In genomic region chr14:18300676-18301075, GRCm38 (mm10) we compare ENCODE assay signal across 17 mouse cellular contexts. TPM values are rescaled to one million over a fixed set of nuclear protein-coding genes. Genes with fewer than 3 reads are reported as not detected.
A peak's percentile ranks its signal among the peaks of the same experiment; 100 is the strongest.
DNase-seq lines count a peak whose midpoint lies in the region; ATAC-seq and TF ChIP-seq lines count a peak whose summit lies in the region.
"Had no signal": no experiment of that assay in that cellular context is flagged by ENCODE, and none has a peak within 500 bp of the region (broad histone marks: within the 10 kb centered on the region; RNA-seq: fewer than 3 reads in every experiment).

No protein-coding gene starts in this region.

- peaks cover 6% of the 10 kb centered on the region for H3K27me3 ChIP-seq in heart, embryonic 12.5 days (replicated peaks)
- H3K27me3 ChIP-seq in liver, embryonic 14.5 days (ENCODE audit: control insufficient read depth, insufficient read depth, low read length): no peaks in the 10 kb centered on the region
- no peaks in the 10 kb centered on the region for H3K27me3 ChIP-seq in liver, embryonic 11.5 days (replicated peaks; ENCODE audit: control insufficient read depth, insufficient read depth, low read length)

- in situ Hi-C loops in ES-E14 (cut with MboI; ENCODE audit: low sequenced_read_pairs in 2 of 2, unreplicated experiment in 2 of 2): no loop called here

- DNase-seq in heart, adult 11 months: peak; percentile 45
- DNase-seq in liver, embryonic 14.5 days (ENCODE audit: low read depth in 3 of 3, low spot score in 3 of 3): no peak
- no peak for DNase-seq in liver, embryonic 11.5 days (ENCODE audit: low spot score)
- DNase-seq in ES-E14 (ENCODE audit: low read depth, low spot score): peak; percentile 16
- DNase-seq in adrenal gland, postnatal 14 days: no peak
- no peak for DNase-seq in Muller cell, postnatal 12 days (ENCODE audit: inconsistent ontology term)
- DNase-seq: cerebellum, adult 9-10 months; gastrocnemius, postnatal 14 days; kidney, adult 2 months; lung, embryonic 14.5 days; thymus, adult 2 months had no signal

- no peak for ATAC-seq in heart, embryonic 12.5 days (ENCODE audit: insufficient number of reproducible peaks, low FRiP score)
- ATAC-seq in liver, embryonic 14.5 days (ENCODE audit: insufficient read depth): no peak
- no peak for ATAC-seq in liver, embryonic 11.5 days (replicated peaks; ENCODE audit: low FRiP score)
- 0 out of 2 replicates have a peak, but pooled peaks have one; percentile 27 for ATAC-seq in megakaryocyte progenitor cell, adult 5-6 weeks (replicated peaks; ENCODE audit: poor library complexity)
- ATAC-seq: forebrain, embryonic 16.5 days had no signal

- peak; percentile 36; the same call in 1 of the 2 replicates for TF ChIP-seq CTCF in liver, embryonic 14.5 days (IDR thresholded peaks at IDR 0.05; ENCODE audit: low read depth)

- no peak overlapping the region for H3K9ac ChIP-seq in heart, embryonic 12.5 days
- H3K9ac ChIP-seq in liver, embryonic 14.5 days (replicated peaks): no peak overlapping the region
- no peak overlapping the region for H3K9ac ChIP-seq in liver, embryonic 11.5 days (ENCODE audit: low read depth, low read length)
- H3K9ac ChIP-seq in ES-E14 (ENCODE audit: insufficient read depth, low read depth, low read length, poor library complexity, severe bottlenecking): no peak overlapping the region
- H3K9ac ChIP-seq: lung, embryonic 14.5 days had no signal

- no peak overlapping the region for H3K27ac ChIP-seq in heart, embryonic 12.5 days (ENCODE audit: poor library complexity, severe bottlenecking)
- no peak overlapping the region for H3K27ac ChIP-seq in liver, embryonic 14.5 days
- H3K27ac ChIP-seq in liver, embryonic 11.5 days (ENCODE audit: low read depth, low read length): no peak overlapping the region
- H3K27ac ChIP-seq in ES-E14 (ENCODE audit: insufficient read depth, low read depth, low read length, poor library complexity, severe bottlenecking): no peak overlapping the region
- H3K27ac ChIP-seq: hindbrain, embryonic 10.5 days; midbrain, embryonic 10.5 days had no signal

- H3K4me3 ChIP-seq in heart, embryonic 12.5 days: no peak overlapping the region
- H3K4me3 ChIP-seq in liver, embryonic 14.5 days (ENCODE audit: insufficient read depth in 1 of 2, low read depth in 2 of 2, low read length in 2 of 2): no peak overlapping the region
- H3K4me3 ChIP-seq in liver, embryonic 11.5 days (ENCODE audit: low read depth, low read length): no peak overlapping the region
- H3K4me3 ChIP-seq in ES-E14 (ENCODE audit: insufficient read depth in 1 of 2, low read depth in 1 of 2, low read length in 2 of 2, poor library complexity in 1 of 2, severe bottlenecking in 1 of 2): no peak overlapping the region
- H3K4me3 ChIP-seq: hindbrain, embryonic 10.5 days; midbrain, embryonic 10.5 days; myocyte had no signal

- H3K4me2 ChIP-seq in heart, embryonic 12.5 days: no peak overlapping the region
- H3K4me2 ChIP-seq in liver, embryonic 14.5 days (ENCODE audit: low read depth): no peak overlapping the region
- H3K4me2 ChIP-seq in liver, embryonic 11.5 days: no peak overlapping the region
- H3K4me2 ChIP-seq: lung, embryonic 14.5 days had no signal

- H3K4me1 ChIP-seq in heart, embryonic 12.5 days (replicated peaks): peaks cover 28% of the 10 kb centered on the region
- H3K4me1 ChIP-seq in liver, embryonic 14.5 days (replicated peaks; ENCODE audit: control insufficient read depth in 2 of 2, insufficient read depth in 2 of 2, low read length in 1 of 2): no peaks in the 10 kb centered on the region
- H3K4me1 ChIP-seq in liver, embryonic 11.5 days (replicated peaks; ENCODE audit: control insufficient read depth, insufficient read depth, low read length): no peaks in the 10 kb centered on the region; the same call in 1 of the 2 replicates
- H3K4me1 ChIP-seq in ES-E14 (ENCODE audit: control insufficient read depth in 2 of 2, insufficient read depth in 2 of 2, low read length in 2 of 2, poor library complexity in 1 of 2): no peaks in the 10 kb centered on the region
- H3K4me1 ChIP-seq: hindbrain, embryonic 10.5 days; midbrain, embryonic 10.5 days had no signal

- H3K9me3 ChIP-seq in heart, embryonic 12.5 days (replicated peaks): 0 out of 2 replicates have a peak, but pooled peaks cover 2% of the 10 kb centered on the region
- no peaks in the 10 kb centered on the region for H3K9me3 ChIP-seq in liver, embryonic 14.5 days (ENCODE audit: control insufficient read depth, low read length)
- H3K9me3 ChIP-seq in liver, embryonic 11.5 days (ENCODE audit: control insufficient read depth, low read length): no peaks in the 10 kb centered on the region
- H3K9me3 ChIP-seq in ES-E14 (ENCODE audit: control insufficient read depth, insufficient read depth, low read depth, low read length): no peaks in the 10 kb centered on the region
- H3K9me3 ChIP-seq: hindbrain, embryonic 10.5 days; midbrain, embryonic 10.5 days had no signal

- WGBS in heart, embryonic 12.5 days: 86% methylated on average over 2 of the region's 2 CpGs
- WGBS in liver, embryonic 14.5 days (ENCODE audit: insufficient replicate concordance): 69% methylated on average over 2 of the region's 2 CpGs
- WGBS in liver, embryonic 11.5 days: 91% methylated on average over 2 of the region's 2 CpGs

- H3K36me3 ChIP-seq in heart, embryonic 12.5 days: peaks cover 7% of the 10 kb centered on the region; the same call in 1 of the 2 replicates
- H3K36me3 ChIP-seq in liver, embryonic 14.5 days (replicated peaks; ENCODE audit: control insufficient read depth, insufficient read depth, low read depth): no peaks in the 10 kb centered on the region
- H3K36me3 ChIP-seq in liver, embryonic 11.5 days (ENCODE audit: control insufficient read depth, insufficient read depth, low read length): no peaks in the 10 kb centered on the region
- no peaks in the 10 kb centered on the region for H3K36me3 ChIP-seq in ES-E14 (ENCODE audit: control insufficient read depth, insufficient read depth, low read length, poor library complexity, severe bottlenecking)

- no peak for TF ChIP-seq EP300 in liver, embryonic 14.5 days (IDR thresholded peaks at IDR 0.05; ENCODE audit: low read depth)

TF ChIP-seq in ES-E14, 5 proteins besides CTCF, POLR2A, EP300 and RAD21:
- TF ChIP-seq ZNF384 (IDR thresholded peaks at IDR 0.05; ENCODE audit: low read depth, low read length) (no peak), CHD2 (IDR thresholded peaks at IDR 0.05; ENCODE audit: low read depth, low read length) (no peak), MAFK (IDR thresholded peaks at IDR 0.05; ENCODE audit: insufficient read depth, low read depth, low read length) (no peak), HCFC1 (IDR thresholded peaks at IDR 0.05; ENCODE audit: borderline replicate concordance, insufficient read depth, low read length) (no peak), ZC3H11A (IDR thresholded peaks at IDR 0.05; ENCODE audit: borderline replicate concordance, low read depth, low read length) (no peak)

RNA-seq across cellular contexts. Expression of gene Rpl15, which starts 29.5 kb away (rescaled TPM):
- polyA plus RNA-seq in heart, embryonic 12.5 days (2016; fragmentation: Nextera tagmentation; extraction: Ambion mirVana): 293 and 314 TPM in 2 replicates
- polyA plus RNA-seq in liver, embryonic 14.5 days (2012; rRNA removed): 372 and 626 TPM in 2 replicates
- 382 and 390 TPM in 2 replicates for polyA plus RNA-seq in liver, embryonic 14.5 days (2014; fragmentation: Nextera tagmentation; extraction: Ambion mirVana)
- polyA plus RNA-seq in liver, embryonic 11.5 days (2014; fragmentation: Nextera tagmentation; extraction: Ambion mirVana): 546 and 598 TPM in 2 replicates
- total RNA-seq in ES-E14 (2012; rRNA removed): 1,492 and 1,639 TPM in 2 replicates
- 2,531 and 2,532 TPM in 2 replicates for total RNA-seq in megakaryocyte progenitor cell, adult 5-6 weeks (2015)
- 1,869 and 2,149 TPM in 2 replicates for total RNA-seq in megakaryocyte progenitor cell, adult 5-6 weeks (2017)
- total RNA-seq in adrenal gland, postnatal 14 days (2021): 815 and 940 TPM in 2 replicates

RNA-seq across cellular contexts. Expression of gene Nkiras1, which starts 29.7 kb away (rescaled TPM):
- 18.5 and 19.1 TPM in 2 replicates for polyA plus RNA-seq in heart, embryonic 12.5 days (2016; fragmentation: Nextera tagmentation; extraction: Ambion mirVana)
- 4.1 and 8.9 TPM in 2 replicates for polyA plus RNA-seq in liver, embryonic 14.5 days (2012; rRNA removed)
- 7.0 and 8.5 TPM in 2 replicates for polyA plus RNA-seq in liver, embryonic 14.5 days (2014; fragmentation: Nextera tagmentation; extraction: Ambion mirVana)
- 15.3 and 17.0 TPM in 2 replicates for polyA plus RNA-seq in liver, embryonic 11.5 days (2014; fragmentation: Nextera tagmentation; extraction: Ambion mirVana)
- 8.1 and 8.6 TPM in 2 replicates for total RNA-seq in ES-E14 (2012; rRNA removed)
- 8.0 and 16.8 TPM in 2 replicates for total RNA-seq in megakaryocyte progenitor cell, adult 5-6 weeks (2015)
- 8.6 and 9.5 TPM in 2 replicates for total RNA-seq in megakaryocyte progenitor cell, adult 5-6 weeks (2017)
- 23.1 and 27.1 TPM in 2 replicates for total RNA-seq in adrenal gland, postnatal 14 days (2021)

RNA-seq across cellular contexts. Expression of gene Ube2e1, which starts 31.0 kb away (rescaled TPM):
- 57.4 and 58.2 TPM in 2 replicates for polyA plus RNA-seq in heart, embryonic 12.5 days (2016; fragmentation: Nextera tagmentation; extraction: Ambion mirVana)
- polyA plus RNA-seq in liver, embryonic 14.5 days (2012; rRNA removed): 13.8 and 20.9 TPM in 2 replicates
- polyA plus RNA-seq in liver, embryonic 14.5 days (2014; fragmentation: Nextera tagmentation; extraction: Ambion mirVana): 11.6 and 13.1 TPM in 2 replicates
- polyA plus RNA-seq in liver, embryonic 11.5 days (2014; fragmentation: Nextera tagmentation; extraction: Ambion mirVana): 38.8 and 41.1 TPM in 2 replicates
- total RNA-seq in ES-E14 (2012; rRNA removed): 10.7 and 17.0 TPM in 2 replicates
- 123 and 134 TPM in 2 replicates for total RNA-seq in megakaryocyte progenitor cell, adult 5-6 weeks (2015)
- total RNA-seq in megakaryocyte progenitor cell, adult 5-6 weeks (2017): 69.4 and 82.0 TPM in 2 replicates
- total RNA-seq in adrenal gland, postnatal 14 days (2021): 64.7 and 67.0 TPM in 2 replicates

Comparison
In these comparisons a context has a peak if more than half of its experiments do, and no peak if none do; other contexts are left out.
1. DNase-seq: peak in heart, adult 11 months (single experiment) and ES-E14 (single experiment); none in liver, embryonic 14.5 days (0 of 3), liver, embryonic 11.5 days (single experiment), adrenal gland, postnatal 14 days (single experiment) and Muller cell, postnatal 12 days (single experiment).